10 mouse cellular contexts compared by ENCODE assay signal in the genomic region with DNA sequence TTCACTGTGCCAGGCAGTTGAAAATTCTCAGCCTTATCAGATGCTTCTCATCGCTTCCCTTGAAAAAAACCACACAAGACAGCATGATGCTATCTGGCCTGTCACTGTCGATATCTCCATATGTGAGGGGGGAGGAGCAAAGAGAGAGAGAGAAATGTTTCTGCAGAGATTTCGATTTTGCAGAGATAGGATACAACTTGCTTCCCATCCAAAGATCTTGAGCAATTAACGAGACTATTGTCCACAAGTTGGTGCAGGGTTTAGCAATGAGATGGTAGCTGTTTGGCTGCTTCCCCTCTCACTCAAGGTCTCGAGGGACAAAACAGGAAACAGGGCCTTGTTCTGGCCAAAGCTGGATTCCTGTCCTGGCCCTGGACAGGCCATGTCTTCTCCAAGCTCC.
A peak's percentile ranks its signal among the peaks of the same experiment; 100 is the strongest.
DNase-seq lines count a peak whose midpoint lies in the region; ATAC-seq and TF ChIP-seq lines count a peak whose summit lies in the region.
"Had no signal": no experiment of that assay in that cellular context is flagged by ENCODE, and none has a peak within 500 bp of the region (broad histone marks: within the 10 kb centered on the region; RNA-seq: fewer than 3 reads in every experiment).

No protein-coding gene starts in this region.

- H3K9me3 ChIP-seq in heart, postnatal 0 days (replicated peaks; ENCODE audit: control insufficient read depth, low read length) = no peaks in the 10 kb centered on the region; the same call in 1 of the 2 replicates
- no peaks in the 10 kb centered on the region for H3K9me3 ChIP-seq in hindbrain, embryonic 12.5 days (replicated peaks)

- peaks cover 18% of the 10 kb centered on the region for H3K4me1 ChIP-seq in cerebellum, adult 2 months (ENCODE audit: control insufficient read depth, insufficient read depth, low read length)
- peaks cover 12% of the 10 kb centered on the region; the same call in 1 of the 2 replicates for H3K4me1 ChIP-seq in heart, postnatal 0 days (ENCODE audit: control insufficient read depth, insufficient read depth)
- H3K4me1 ChIP-seq in hindbrain, embryonic 12.5 days = peaks cover 7% of the 10 kb centered on the region

- TF ChIP-seq CTCF in cerebellum, adult 2 months (IDR thresholded peaks at IDR 0.05; ENCODE audit: borderline replicate concordance, insufficient read depth, low read depth, low read length) = no peak
- TF ChIP-seq CTCF in heart, postnatal 0 days (IDR thresholded peaks at IDR 0.05; ENCODE audit: low read depth) = no peak

- H3K27me3 ChIP-seq in cerebellum, adult 2 months (ENCODE audit: control insufficient read depth, insufficient read depth, low read length) = no peaks in the 10 kb centered on the region
- H3K27me3 ChIP-seq in heart, postnatal 0 days (ENCODE audit: control insufficient read depth, insufficient read depth, low read length) = no peaks in the 10 kb centered on the region
- no peaks in the 10 kb centered on the region for H3K27me3 ChIP-seq in hindbrain, embryonic 12.5 days

- 34% methylated on average over 5 of the region's 5 CpGs for WGBS in cerebellum, adult 2 months
- WGBS in heart, postnatal 0 days = 37% methylated on average over 5 of the region's 5 CpGs
- WGBS in hindbrain, embryonic 12.5 days = 72% methylated on average over 5 of the region's 5 CpGs

- peak; percentile 64 for ATAC-seq in heart, postnatal 0 days (ENCODE audit: insufficient read depth, low read depth)
- ATAC-seq in hindbrain, embryonic 12.5 days (ENCODE audit: low FRiP score) = no peak

- no peak for TF ChIP-seq POLR2A in cerebellum, adult 2 months (IDR thresholded peaks at IDR 0.05; ENCODE audit: borderline replicate concordance, insufficient read depth, low read length)

- H3K4me3 ChIP-seq in cerebellum, adult 2 months (replicated peaks; ENCODE audit: insufficient read depth, low read depth, low read length) = no peak overlapping the region
- no peak overlapping the region for H3K4me3 ChIP-seq in heart, postnatal 0 days (ENCODE audit: low read depth, low read length)
- H3K4me3 ChIP-seq in hindbrain, embryonic 12.5 days = no peak overlapping the region
- H3K4me3 ChIP-seq: hindbrain, embryonic 10.5 days had no signal

- H3K9ac ChIP-seq in heart, postnatal 0 days (replicated peaks; ENCODE audit: low read depth, low read length) = no peak overlapping the region
- no peak overlapping the region for H3K9ac ChIP-seq in hindbrain, embryonic 12.5 days

- H3K27ac ChIP-seq in cerebellum, adult 2 months (ENCODE audit: insufficient read depth, low read length) = peak overlapping the region; percentile 34; the same call in 1 of the 2 replicates
- peak overlapping the region; percentile 60 for H3K27ac ChIP-seq in heart, postnatal 0 days (ENCODE audit: low read depth)
- H3K27ac ChIP-seq in hindbrain, embryonic 12.5 days = no peak overlapping the region
- H3K27ac ChIP-seq: hindbrain, embryonic 10.5 days had no signal

- no peak overlapping the region for H3K4me2 ChIP-seq in heart, postnatal 0 days (ENCODE audit: low read depth, low read length)
- H3K4me2 ChIP-seq in hindbrain, embryonic 12.5 days (replicated peaks) = no peak overlapping the region

- no peaks in the 10 kb centered on the region for H3K36me3 ChIP-seq in heart, postnatal 0 days (replicated peaks; ENCODE audit: control insufficient read depth, insufficient read depth, low read length)
- H3K36me3 ChIP-seq in hindbrain, embryonic 12.5 days = no peaks in the 10 kb centered on the region
- H3K36me3 ChIP-seq: hindbrain, embryonic 10.5 days had no signal

- DNase-seq in cerebellum, adult 2 months = no peak
- DNase-seq in cerebellum, adult 8-10 months = no peak
- peak; percentile 78 for DNase-seq in adipocyte (ENCODE audit: low spot score)
- no peak for DNase-seq in heart, postnatal 0 days (ENCODE audit: low spot score)
- peak; percentile 59 to 60 for DNase-seq in kidney, postnatal 36 days
- DNase-seq in layer of hippocampus, adult 9-10 months (ENCODE audit: low spot score) = no peak
- DNase-seq in left cerebral cortex, adult 11 months (ENCODE audit: low spot score) = no peak
- DNase-seq: left cerebral cortex, postnatal 4 days had no signal

- no peak for TF ChIP-seq EP300 in heart, postnatal 0 days (IDR thresholded peaks at IDR 0.05; ENCODE audit: low read depth)

Comparison
In these comparisons a context has a peak if more than half of its experiments do, and no peak if none do; other contexts are left out.
1. DNase-seq: peak in adipocyte (single experiment) and kidney, postnatal 36 days (2 of 2); none in cerebellum, adult 2 months (0 of 2), cerebellum, adult 8-10 months (single experiment), heart, postnatal 0 days (single experiment), layer of hippocampus, adult 9-10 months (single experiment) and left cerebral cortex, adult 11 months (single experiment).